Mouse (Mus musculus) adrenal gland, adult (tissue): ENCODE results near the gene Cenpv.
"Not testable (repeated sequence)": the region's sequence is repeated elsewhere in the genome, so short reads cannot be mapped to it uniquely, and the experiment has no call there.

Source experiments
- DNase-seq, 2 experiments: peaks; one replicate each; pipeline ENCODE4 v3.0.0; 2022 to 2023; ENCODE audit warnings: low spot score in 1 of 2; ENCODE audit not compliant: inconsistent age in 2 of 2

Gene Cenpv

DNA sequence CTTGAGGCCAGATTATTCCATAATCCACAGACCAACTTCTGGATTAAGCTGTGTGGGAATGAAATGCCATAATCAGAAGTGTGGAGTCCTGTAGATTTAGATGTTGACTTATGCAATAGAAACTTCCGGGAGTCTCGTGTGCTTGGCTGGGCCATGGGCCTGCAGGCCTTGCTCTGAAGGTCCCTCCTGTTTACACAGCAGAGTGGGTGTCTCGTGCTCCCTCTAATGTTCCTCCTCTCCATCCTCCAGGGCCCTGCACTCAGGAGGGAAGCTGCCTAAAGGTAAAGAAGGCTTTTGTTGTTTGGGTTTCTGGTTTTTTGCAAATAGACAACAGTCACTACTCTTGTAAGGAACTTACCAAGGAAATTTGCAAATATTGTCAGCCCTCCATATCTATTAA lies 29.5 kb downstream of the Cenpv start:
- peak in 1 of 2 experiments; percentile 37 for DNase-seq

DNA sequence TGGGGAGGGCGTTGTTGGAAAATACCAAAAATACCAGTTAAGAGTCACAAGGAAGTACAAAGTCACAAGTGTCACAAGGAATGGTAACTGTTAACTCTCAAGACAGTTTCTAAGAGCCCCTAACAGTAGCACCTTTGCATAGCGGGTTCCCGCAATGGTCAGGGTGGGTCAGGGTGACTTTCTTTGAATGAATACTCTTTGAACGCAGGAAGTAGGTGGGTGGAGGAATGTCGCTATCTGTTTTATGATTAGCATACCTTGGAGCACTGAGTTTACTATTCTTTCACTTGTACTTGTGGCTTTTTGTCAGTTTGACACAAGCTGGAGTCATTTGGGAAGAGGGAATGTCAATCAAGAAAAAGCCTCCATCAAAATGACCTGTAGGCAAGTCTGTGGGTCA lies 30.2 kb downstream of the Cenpv start:
- DNase-seq, result not testable (repeated sequence)

DNA sequence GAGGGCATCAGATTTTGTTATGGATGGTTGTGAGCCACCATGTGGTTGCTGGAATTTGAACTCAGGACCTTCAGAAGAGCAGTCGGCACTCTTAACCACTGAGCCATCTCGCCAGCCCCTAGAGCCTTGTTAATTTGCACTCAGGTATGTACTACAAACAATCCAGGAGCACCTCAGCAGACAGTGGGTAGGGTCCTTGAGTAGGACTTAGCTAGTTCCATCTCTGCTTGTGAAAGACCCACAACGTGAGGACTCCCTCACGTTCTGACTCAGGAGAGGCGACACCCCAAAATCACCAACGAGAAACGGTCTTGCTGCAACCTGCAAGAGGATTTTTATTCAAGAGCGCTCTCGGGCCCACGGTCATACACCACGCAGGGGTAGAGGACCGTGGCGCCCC lies 30.7 kb downstream of the Cenpv start:
- DNase-seq, result not testable (repeated sequence)

DNA sequence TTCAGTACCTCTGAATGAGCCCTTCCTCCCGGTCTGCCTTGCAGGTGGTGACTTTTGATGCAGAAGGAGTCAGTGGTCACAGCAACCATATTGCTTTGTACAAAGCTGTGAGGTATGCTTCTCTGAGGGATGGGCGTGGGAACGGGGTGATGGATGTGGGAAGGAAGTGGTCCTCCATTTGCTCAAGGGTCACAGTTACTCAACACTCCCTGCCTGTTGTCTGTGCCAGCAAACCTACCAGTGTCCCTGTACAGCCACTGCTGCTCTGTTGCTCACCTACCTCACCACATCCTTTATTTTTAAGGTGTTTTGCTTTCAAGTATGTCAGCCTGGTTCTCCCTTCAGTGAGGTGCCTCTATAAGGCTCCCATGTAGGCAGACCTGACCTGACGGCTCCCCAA lies 31.4 kb downstream of the Cenpv start:
- DNase-seq, result no peak

DNA sequence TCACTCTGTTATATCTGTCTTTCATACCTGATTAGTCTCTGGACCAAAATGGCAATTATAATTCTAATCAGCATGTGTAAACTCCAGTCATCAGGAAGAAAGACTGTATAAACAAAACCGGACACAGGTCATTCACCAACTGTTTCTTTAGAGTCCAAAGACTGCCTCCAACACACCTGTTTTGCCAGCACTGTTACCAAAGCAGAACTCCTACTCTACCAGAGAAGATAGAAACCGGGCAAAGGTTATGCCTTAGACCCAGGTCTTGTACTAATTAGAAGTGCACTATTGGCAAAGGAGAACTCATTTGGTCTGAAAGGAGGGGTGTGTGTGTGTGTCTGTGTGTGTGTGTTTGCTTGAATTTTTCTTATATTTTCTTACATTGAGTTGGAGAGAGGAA lies 38.5 kb downstream of the Cenpv start:
- DNase-seq, result no peak

DNA sequence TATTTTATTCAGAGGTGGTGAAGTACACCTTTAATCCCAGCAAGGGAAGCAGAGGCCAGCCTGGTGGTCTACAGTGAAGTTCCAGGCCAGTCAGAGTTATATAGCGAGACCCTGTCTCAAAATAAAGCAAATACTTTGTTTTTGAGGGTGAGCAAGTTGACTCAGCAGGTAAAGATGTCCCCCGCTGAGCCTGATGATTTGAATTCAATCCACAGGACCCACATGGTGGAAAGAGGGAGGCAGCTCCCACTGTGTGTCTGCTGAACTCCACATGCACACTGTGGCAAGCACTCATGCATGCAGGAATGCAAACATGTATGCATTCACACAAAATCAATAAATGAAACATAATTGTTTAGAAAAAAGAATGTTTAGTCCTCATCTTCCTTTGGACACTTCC lies 40.3 kb downstream of the Cenpv start:
- no peak for DNase-seq

DNA sequence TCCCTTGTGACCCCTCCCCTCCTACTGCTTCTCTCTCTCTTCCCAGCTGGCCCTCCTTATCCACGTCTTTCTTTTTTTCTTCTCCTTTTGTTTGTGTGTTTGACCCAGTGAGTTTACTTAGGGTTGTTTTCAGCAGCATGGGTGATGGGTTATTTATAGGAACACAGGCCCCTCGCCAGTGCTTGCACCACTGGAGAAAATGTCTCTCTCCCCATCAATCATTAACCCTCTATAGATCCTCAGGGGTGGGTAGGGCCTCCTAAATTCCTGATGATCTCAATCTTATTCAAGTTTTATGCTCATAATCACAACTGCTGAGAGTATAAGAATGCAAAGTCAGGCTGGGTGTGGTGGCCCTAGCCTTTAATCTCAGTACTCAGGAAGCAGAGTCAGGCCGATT lies 41.9 kb downstream of the Cenpv start:
- DNase-seq, result no peak

DNA sequence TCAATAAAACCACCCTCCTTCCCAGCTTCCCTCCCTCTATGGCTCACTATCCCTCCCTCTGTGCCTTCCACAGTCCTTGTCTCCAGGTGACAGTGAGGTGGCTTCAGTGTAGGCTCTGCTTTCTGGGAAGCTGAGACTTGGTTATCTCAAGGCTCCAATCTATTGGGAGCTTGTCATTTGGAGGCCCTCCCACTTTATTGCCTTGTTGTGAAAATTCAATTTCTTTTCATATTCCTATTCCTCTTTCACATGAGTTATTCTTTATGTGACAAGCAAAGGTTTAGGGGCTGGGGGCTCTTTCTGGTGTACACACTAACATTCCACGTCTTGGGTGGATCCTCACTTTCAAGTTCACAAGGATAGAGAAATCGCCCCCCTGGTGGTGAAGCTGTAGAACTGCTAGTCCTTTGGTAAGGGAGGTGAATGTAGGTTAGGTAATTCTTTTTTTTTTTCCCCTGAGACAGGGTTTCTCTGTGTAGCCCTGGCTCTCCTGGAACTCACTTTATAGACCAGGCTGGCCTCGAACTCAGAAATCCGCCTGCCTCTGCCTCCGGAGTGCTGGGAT lies 42.8 kb downstream of the Cenpv start:
- peak in 1 of 2 experiments; percentile 75 for DNase-seq

DNA sequence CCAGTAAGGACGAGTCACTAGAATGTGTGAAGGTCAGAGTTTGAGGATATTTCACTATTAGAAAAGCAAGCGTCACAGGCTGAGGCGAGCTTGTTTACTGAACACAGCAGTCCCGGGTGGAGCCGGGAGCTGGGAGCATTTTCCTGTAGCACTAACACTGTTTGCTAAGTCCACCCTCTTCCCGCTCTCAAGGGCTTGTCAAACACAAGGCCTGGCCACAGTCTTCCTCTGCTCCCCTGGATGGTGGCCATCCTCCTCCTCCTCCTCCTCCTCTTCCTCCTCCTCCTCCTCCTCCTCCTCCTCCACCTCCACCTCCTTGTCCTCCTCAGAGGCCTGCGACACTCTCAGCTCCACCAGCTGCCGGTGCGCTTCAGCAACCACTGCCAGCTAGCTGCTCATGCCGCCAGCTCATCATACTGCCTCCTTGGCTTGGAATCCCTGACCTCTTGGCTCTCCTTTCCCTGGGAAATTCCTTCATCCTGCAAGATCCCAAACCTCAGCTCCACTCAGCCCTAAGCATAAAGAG lies 43.7 kb downstream of the Cenpv start:
- peak; percentile 50 to 85 for DNase-seq

DNA sequence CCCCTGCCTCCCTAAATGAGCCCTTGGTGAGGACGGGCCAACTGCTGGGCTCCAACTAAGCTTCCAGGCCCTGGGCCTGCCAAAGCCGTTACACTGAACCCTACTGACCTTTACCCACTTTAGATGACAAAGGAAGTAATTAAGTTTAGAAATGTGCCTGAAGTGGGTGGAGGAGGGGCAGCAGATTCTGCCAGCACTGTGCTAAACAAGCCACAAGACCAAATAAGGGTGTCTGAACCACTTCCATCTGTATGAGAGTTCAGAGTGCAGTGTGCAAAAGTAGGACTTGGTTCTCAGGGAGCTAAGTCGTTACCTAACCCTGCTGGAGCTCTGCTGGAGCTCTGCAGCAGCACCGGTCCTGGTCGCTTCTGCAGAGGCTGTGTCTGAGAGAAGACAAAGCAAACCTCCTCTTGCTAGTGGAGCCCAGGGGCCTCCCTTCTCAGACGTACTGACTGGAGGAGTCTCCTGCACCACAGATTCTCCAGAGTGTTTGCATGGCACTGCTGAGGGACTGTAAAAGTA lies 44.2 kb downstream of the Cenpv start:
- DNase-seq, result peak; percentile 47 to 84

DNA sequence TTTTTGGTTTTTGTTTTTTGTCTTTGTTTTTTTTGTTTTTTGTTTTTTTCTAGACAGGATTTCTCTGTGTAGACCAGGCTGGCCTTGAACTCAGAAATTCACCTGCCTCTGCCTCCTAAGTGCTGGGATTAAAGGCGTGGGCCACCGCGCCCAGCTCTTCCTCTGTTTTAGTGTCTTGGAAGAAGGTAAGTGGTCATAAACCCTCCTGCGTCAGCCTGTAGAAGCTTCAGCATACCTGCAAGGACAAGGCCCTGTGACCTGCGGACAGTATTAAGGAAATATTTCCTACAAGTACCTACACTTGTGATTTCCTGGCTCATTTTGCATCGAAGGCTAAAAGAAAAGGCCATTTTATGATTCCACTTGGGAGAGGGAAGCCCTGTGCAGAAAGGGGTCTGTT lies 45.4 kb downstream of the Cenpv start:
- no peak for DNase-seq

DNA sequence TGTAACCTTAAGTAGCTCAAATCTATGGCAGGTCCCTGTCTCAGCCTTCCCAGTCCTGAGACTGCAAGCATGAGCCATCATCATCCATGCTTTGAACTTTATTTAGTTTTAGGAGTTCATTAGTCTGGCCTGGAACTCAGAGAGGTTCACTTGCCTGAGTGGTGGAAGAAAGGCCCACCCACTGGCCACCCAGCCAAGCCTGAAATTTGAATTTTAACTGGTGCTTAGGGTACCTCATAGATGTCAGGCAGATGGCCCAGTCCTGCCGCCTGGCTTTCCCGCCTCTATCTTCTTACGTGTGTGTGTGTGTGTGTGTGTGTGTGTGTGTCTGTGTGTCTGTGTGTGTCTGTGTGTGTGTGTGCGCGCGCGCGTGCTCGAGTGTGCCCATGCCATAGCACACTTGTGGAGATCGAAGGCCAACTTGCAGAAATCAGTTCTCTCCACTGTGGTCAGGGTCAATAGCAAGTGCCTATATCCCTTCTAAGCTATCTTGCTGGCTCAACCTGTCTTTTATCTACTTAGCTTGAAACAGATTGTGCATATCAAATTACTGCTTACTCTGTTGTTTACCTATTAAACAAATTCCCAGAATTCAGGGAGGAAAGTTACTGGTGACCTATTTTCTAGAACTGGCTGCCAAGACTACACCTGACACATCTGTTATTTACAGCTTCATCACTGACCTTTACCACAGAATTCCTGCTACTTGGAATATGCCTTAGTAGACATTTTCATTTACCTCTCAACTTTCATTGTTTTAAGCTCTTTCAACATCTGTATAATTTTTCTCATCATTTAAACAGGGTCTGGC lies 51.3 kb downstream of the Cenpv start:
- DNase-seq, result peak in 1 of 2 experiments; percentile 69

DNA sequence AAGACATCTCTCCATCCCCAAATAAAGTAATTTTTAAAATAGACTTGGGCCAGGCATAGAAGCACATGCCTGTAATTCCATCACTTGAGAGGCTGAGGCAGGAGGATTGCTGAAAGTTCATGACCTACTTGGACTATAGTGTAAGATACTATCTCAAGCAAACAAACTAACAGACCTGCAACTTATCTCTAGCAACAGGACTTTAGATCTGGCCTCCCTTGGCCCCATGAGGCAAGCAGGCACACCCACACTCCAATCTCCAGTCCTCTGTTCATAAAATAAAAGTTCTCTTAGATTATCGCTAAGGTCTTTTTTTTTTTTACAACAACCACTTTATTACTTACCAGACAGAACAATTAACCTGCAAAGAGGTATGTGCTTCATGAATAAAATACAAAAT lies 52.1 kb downstream of the Cenpv start:
- no peak for DNase-seq

DNA sequence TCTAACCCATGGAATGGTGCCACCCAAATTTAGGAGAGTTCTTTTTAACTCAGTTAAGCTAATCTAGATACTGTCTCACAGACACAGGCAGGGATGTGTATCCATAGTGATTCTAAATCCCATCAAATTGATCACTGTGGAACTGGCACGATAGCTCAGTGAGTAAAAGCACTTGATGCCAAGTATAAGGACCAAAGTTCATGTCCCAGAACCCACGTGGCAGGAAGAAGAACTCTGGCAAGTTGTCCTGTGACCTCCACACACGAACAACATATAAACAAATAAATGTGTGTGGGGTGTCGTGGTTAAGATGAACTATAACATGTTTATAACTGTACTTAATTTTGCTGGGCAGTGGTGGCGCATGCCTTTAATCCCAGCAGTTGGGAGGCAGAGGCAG lies 59.5 kb downstream of the Cenpv start:
- no peak for DNase-seq

DNA sequence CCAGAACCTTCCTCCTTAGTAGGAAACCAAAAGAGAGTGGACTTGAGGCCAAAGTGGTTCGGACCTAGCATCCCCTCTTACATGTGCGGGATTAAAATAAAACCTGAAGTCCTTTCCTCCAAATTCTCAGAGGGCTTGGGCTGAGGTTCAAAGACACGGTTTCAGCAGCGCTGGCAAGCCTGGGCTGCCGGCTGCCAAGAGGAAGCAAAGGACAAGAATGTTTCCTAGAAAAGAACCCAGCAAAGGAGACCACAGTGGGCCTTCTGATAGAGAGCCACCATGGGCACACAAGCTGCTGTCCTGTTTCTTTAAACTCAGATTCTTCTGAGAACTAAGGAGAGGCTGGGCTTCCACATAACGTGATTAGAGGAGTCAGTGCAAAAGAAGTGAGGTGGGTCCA lies 60.1 kb downstream of the Cenpv start:
- peak in 1 of 2 experiments; percentile 61 for DNase-seq

DNA sequence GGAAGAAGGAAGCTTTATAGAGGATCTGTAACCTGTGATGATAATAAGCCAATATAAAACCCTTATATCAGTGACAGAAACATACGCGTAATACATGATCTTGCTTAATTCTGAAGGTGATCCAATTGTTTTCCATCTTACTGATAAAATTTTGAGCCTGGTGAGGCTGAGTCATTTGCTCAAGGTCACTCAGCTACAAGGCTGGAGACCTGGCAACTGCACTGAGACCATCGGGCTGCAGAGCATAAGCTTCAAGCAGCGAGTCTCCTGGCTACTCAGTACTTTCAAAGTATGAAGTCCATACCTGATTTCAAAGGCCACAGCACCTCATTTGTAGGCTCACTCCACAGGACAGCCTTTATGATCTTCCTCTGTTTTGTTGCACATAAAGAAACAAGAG lies 62.9 kb downstream of the Cenpv start:
- peak; percentile 80 to 93 for DNase-seq
